Mouse (Mus musculus): ENCODE data around the gene Sys1. TPM values are rescaled to one million over a fixed set of nuclear protein-coding genes. Genes with fewer than 3 reads are reported as not detected.

Sys1 gene
- polyA plus RNA-seq, 1 experiment, result 94.5 TPM

DNA sequence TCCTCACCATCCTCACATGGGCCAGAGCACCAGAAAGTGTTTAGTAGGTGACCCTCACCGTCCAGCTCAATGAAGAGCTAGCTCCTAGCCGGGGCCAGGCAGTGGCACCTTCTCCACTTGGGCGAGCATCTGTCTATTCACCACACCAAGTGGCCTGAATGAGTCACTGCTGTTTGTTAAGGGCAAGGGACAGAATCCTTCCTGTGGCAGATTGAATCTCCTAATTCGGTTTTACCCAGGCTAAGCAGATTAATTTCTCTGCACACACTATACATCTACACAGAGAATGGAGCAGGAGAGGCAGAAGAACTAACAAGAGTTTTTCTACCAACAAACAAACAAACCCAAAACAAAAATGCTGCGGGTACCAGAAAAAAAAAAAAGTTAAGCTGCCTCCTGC is 29.8 kb upstream of the Sys1 start:
- Histone ChIP-seq H3K36me3 (ENCODE audit: control insufficient read depth, insufficient read depth, low read length) (peaks cover 24% of the 10 kb centered on the region), H3K27ac (ENCODE audit: insufficient read depth, low read depth, low read length) (no peak overlapping the region), H3K4me1 (ENCODE audit: control insufficient read depth, insufficient read depth, low read length) (peaks cover 31% of the 10 kb centered on the region), H3K4me3 (ENCODE audit: insufficient read depth, low read depth, low read length) (no peak overlapping the region), H3K27me3 (replicated peaks; ENCODE audit: control insufficient read depth, insufficient read depth, low read length) (no peaks in the 10 kb centered on the region)
- DNase-seq, result no peak
- TF ChIP-seq CTCF (conservative IDR thresholded peaks at IDR 0.05; ENCODE audit: insufficient read depth, insufficient read length, low read depth, low read length), result no peak
- WGBS, result 47% methylated on average over 5 of the region's 5 CpGs

DNA sequence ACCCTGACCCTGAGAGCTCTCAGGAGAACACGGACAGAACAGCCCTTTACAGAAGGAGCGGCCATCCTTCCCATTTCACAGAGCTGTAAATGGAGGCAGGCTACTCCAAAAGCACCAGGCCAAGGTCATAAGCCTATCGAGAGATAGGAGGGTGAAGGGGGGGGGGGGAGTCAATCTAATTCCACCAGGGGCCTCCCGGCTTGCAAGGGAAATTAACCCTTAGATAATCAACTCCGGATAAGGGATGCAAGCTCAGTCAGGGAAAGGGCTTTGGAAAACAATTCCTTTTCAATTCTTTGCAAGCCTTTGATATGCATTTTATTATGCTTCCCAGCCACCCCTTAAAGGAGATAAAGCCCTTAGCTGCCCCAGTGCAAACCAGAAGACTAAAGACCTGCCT is 28.3 kb upstream of the Sys1 start:
- TF ChIP-seq CTCF (conservative IDR thresholded peaks at IDR 0.05; ENCODE audit: insufficient read depth, insufficient read length, low read depth, low read length), result no peak
- H3K36me3 ChIP-seq (ENCODE audit: control insufficient read depth, insufficient read depth, low read length), result peaks cover 24% of the 10 kb centered on the region
- no peak for DNase-seq
- no peaks in the 10 kb centered on the region for H3K27me3 ChIP-seq (replicated peaks; ENCODE audit: control insufficient read depth, insufficient read depth, low read length)
- H3K4me1 ChIP-seq (ENCODE audit: control insufficient read depth, insufficient read depth, low read length), result peaks cover 32% of the 10 kb centered on the region
- no peak overlapping the region for H3K4me3 ChIP-seq (ENCODE audit: insufficient read depth, low read depth, low read length)
- 39% methylated on average over 5 of the region's 5 CpGs for WGBS
- peak overlapping the region; percentile 13; the same call in 1 of the 2 replicates for H3K27ac ChIP-seq (ENCODE audit: insufficient read depth, low read depth, low read length)

DNA sequence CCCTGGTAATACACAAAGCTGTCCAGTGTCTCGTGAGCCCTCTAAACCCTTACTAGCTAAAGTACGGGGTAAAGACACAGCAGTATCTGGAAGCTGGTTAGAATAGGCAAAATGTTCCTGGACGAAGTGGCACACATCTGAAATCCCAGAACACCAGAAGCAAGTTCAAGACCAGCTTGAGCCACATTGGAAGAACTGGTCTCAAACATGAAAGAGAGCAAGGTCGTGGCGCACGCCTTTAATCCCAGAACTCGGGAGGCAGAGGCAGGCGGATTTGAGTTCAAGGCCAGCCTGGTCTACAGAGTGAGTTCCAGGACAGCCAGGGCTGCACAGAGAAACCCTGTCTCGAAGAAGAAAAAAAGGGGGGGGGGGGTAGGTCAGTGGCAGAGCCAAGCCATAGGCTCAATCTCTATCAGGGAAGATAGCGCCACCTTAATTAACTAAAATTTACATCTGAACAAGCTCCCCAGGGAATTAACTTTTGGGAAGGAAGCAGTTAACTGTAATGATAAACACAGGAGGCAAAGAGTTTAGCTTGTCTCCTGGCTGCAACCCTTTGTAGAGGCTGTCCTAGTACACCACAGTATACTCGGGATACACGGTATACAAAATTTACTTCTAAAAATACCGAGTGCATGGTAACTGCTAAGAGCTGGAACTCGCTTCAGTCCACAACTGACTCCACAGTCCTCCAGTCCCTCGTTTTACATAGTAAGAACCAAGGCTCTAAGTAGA is 26.7 kb upstream of the Sys1 start:
- H3K36me3 ChIP-seq (ENCODE audit: control insufficient read depth, insufficient read depth, low read length), result peaks cover 16% of the 10 kb centered on the region
- peaks cover 48% of the 10 kb centered on the region for H3K4me1 ChIP-seq (ENCODE audit: control insufficient read depth, insufficient read depth, low read length)

DNA sequence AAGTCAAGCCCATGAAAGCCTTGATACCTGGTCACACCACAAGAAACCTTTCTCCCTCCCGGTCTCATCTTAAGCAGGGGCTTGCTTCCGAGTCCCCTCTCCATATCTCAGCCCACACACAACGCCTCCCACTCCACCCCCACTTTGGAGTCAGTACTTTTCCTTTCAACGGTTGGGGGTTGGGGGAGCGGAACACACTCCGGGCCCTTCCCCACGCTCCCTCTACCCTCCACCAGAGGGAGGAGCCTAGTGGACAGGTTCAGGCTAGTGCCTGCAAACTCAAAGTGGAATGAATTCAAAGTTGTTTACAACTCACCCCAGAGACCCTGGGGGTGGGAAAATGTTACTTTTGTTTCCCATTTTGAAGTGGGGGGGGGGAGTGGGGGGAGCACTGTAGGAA is 26.1 kb upstream of the Sys1 start:
- TF ChIP-seq POLR2A (IDR thresholded peaks at IDR 0.05; ENCODE audit: low read depth, low read length), result no peak
- TF ChIP-seq CTCF (conservative IDR thresholded peaks at IDR 0.05; ENCODE audit: insufficient read depth, insufficient read length, low read depth, low read length), result 0 out of 2 replicates have a peak, but pooled peaks have one; percentile 24
- peak overlapping the region; percentile 87 for H3K27ac ChIP-seq (ENCODE audit: insufficient read depth, low read depth, low read length)

More for the DNA sequence above, 26.7 kb upstream of the Sys1 start:
- TF ChIP-seq CTCF (conservative IDR thresholded peaks at IDR 0.05; ENCODE audit: insufficient read depth, insufficient read length, low read depth, low read length) (no peak), POLR2A (IDR thresholded peaks at IDR 0.05; ENCODE audit: low read depth, low read length) (no peak)
- Histone ChIP-seq H3K27me3 (replicated peaks; ENCODE audit: control insufficient read depth, insufficient read depth, low read length) (no peaks in the 10 kb centered on the region), H3K27ac (ENCODE audit: insufficient read depth, low read depth, low read length) (peak overlapping the region; percentile 87), H3K4me3 (ENCODE audit: insufficient read depth, low read depth, low read length) (no peak overlapping the region)
- WGBS, result 54% methylated on average over 15 of the region's 15 CpGs
- no peak for DNase-seq

DNA sequence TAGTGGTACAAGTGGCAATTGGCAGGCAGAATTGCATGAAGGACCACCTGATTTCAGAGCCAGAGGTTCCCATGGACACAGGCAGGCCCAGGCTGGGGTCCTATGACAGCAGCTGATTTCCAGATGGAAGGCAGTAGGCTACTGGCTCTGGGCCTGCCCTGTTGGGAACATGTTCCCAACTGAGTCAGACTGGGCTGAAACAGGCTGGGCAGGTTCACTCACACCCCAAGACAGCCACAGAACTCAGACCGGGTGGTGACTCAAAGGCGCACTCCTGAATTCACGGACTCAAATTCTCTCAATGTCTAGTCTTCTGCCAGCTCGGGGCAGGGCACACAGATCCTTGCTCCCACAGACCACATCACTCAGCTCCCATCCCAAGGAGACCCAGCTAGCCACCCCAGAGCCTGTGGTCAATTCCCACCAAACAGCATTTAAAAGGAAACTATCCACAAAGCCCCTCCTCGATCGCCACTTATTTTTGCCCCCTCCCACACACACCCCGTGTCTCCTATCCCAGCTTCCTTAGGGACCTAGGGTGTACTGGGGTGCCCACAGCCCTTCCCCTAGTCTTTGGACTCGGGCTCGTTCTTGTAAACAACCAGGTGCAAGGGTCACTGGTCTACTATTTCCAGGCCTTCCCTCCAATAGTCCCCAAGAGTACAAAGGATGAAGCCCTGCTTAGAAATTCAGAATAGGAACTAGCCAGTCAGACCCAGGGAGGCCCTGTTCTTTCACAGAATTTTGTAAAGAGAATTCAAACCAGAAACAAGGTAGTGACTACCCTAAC is 24.9 kb upstream of the Sys1 start:
- WGBS, result 31% methylated on average over 9 of the region's 9 CpGs
- Histone ChIP-seq H3K27me3 (replicated peaks; ENCODE audit: control insufficient read depth, insufficient read depth, low read length) (no peaks in the 10 kb centered on the region), H3K4me1 (ENCODE audit: control insufficient read depth, insufficient read depth, low read length) (peaks cover 54% of the 10 kb centered on the region), H3K36me3 (ENCODE audit: control insufficient read depth, insufficient read depth, low read length) (peaks cover 12% of the 10 kb centered on the region), H3K4me3 (ENCODE audit: insufficient read depth, low read depth, low read length) (no peak overlapping the region), H3K27ac (ENCODE audit: insufficient read depth, low read depth, low read length) (peak overlapping the region; percentile 98)
- TF ChIP-seq CTCF (conservative IDR thresholded peaks at IDR 0.05; ENCODE audit: insufficient read depth, insufficient read length, low read depth, low read length) (no peak), POLR2A (IDR thresholded peaks at IDR 0.05; ENCODE audit: low read depth, low read length) (peak; percentile 28)
- peak; percentile 89 for DNase-seq

More for the DNA sequence above, 26.1 kb upstream of the Sys1 start:
- Histone ChIP-seq H3K4me3 (ENCODE audit: insufficient read depth, low read depth, low read length) (no peak overlapping the region), H3K36me3 (ENCODE audit: control insufficient read depth, insufficient read depth, low read length) (peaks cover 16% of the 10 kb centered on the region), H3K27me3 (replicated peaks; ENCODE audit: control insufficient read depth, insufficient read depth, low read length) (no peaks in the 10 kb centered on the region), H3K4me1 (ENCODE audit: control insufficient read depth, insufficient read depth, low read length) (peaks cover 55% of the 10 kb centered on the region)
- 21% methylated on average over 7 of the region's 7 CpGs for WGBS
- DNase-seq, result peak; percentile 78

DNA sequence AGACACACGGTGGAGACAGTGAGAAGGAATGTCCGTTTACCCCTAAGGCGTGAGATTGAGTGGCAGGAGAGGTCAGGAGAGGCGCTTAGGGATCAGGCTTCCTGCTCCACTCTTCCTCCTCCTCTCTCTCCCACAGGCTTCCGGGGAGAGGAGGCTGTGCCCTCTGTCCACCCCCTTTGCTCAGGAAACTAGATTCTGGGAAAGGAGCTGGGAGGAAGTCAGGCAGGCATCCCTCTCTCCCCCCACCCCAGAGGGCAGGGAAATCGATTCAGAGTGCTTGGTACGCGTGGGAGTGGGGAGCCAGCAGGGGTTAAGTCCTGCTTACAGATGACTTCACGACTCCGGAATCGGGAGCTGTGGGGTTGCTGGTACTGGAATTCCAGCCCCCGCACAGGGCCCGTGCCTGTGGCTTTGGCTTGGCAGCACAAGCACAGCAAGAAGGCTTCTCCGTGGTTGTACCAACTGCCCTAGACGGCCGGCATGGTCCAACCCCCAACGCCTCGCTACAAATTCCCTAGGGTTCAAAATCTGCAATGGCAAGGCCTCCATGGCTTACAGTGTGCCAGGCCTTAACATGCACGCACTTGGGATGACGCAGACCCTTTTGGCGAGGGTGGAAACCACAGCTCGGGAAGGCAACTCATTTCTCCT is 24.1 kb upstream of the Sys1 start:
- H3K27ac ChIP-seq (ENCODE audit: insufficient read depth, low read depth, low read length), result peak overlapping the region; percentile 98
- H3K36me3 ChIP-seq (ENCODE audit: control insufficient read depth, insufficient read depth, low read length), result peaks cover 10% of the 10 kb centered on the region
- H3K27me3 ChIP-seq (replicated peaks; ENCODE audit: control insufficient read depth, insufficient read depth, low read length), result no peaks in the 10 kb centered on the region
- peak; percentile 78 for DNase-seq
- WGBS, result 10% methylated on average over 22 of the region's 22 CpGs
- peaks cover 54% of the 10 kb centered on the region for H3K4me1 ChIP-seq (ENCODE audit: control insufficient read depth, insufficient read depth, low read length)
- TF ChIP-seq CTCF (conservative IDR thresholded peaks at IDR 0.05; ENCODE audit: insufficient read depth, insufficient read length, low read depth, low read length) (no peak), POLR2A (IDR thresholded peaks at IDR 0.05; ENCODE audit: low read depth, low read length) (no peak)
- peak overlapping the region; percentile 18 for H3K4me3 ChIP-seq (ENCODE audit: insufficient read depth, low read depth, low read length)
